19 mouse cellular contexts compared by ENCODE assay signal in the genomic region with DNA sequence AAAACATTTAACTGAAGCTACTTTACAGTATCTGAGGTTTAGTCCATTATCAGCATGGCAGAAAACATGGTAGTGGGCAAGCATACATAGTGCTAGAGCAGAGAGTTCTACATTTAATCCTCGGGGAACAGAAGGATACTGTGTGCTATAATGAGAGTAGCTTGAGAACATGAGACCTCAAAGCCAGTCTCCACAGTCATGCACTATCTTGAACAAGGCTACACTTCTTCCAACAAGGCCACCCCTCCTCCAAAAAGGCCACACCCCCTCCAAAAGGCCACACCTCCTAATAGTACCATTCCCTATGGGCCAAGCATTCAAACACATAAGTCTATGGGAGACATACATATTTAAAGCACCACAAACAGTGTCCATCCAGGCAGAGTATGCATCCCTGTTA.
"Had no signal": no experiment of that assay in that cellular context is flagged by ENCODE, and none has a peak within 500 bp of the region (broad histone marks: within the 10 kb centered on the region; RNA-seq: fewer than 3 reads in every experiment).

No protein-coding gene starts in this region.

- H3K27ac ChIP-seq: liver, embryonic 14.5 days; midbrain, embryonic 10.5 days; midbrain, embryonic 12.5 days; midbrain, embryonic 15.5 days; neural tube, embryonic 13.5 days; neural tube, embryonic 15.5 days had no signal

- H3K36me3 ChIP-seq: midbrain, embryonic 10.5 days; midbrain, embryonic 12.5 days; midbrain, embryonic 15.5 days; neural tube, embryonic 13.5 days; neural tube, embryonic 15.5 days had no signal

- H3K4me3 ChIP-seq: midbrain, embryonic 10.5 days; midbrain, embryonic 12.5 days; midbrain, embryonic 15.5 days; myocyte; neural tube, embryonic 13.5 days; neural tube, embryonic 15.5 days had no signal

- ATAC-seq: midbrain, embryonic 15.5 days had no signal

- DNase-seq: lung, adult 18-20 months; lung, embryonic 14.5 days; lung, postnatal 10 days; lung, postnatal 4 days; retina, postnatal 1 day; right cerebral cortex, adult 18-20 months; right cerebral cortex, postnatal 25 days; right cerebral cortex, postnatal 4 days; spleen, adult 18-20 months; thymus, adult 18-20 months; thymus, postnatal 14 days; thymus, postnatal 36 days had no signal

- H3K4me1 ChIP-seq: midbrain, embryonic 10.5 days; midbrain, embryonic 12.5 days; midbrain, embryonic 15.5 days; neural tube, embryonic 13.5 days; neural tube, embryonic 15.5 days had no signal

- H3K27me3 ChIP-seq: midbrain, embryonic 12.5 days; midbrain, embryonic 15.5 days; neural tube, embryonic 13.5 days; neural tube, embryonic 15.5 days had no signal

- H3K4me2 ChIP-seq: lung, embryonic 14.5 days; midbrain, embryonic 12.5 days; midbrain, embryonic 15.5 days; neural tube, embryonic 13.5 days; neural tube, embryonic 15.5 days had no signal

- H3K9me3 ChIP-seq: midbrain, embryonic 10.5 days; midbrain, embryonic 12.5 days; midbrain, embryonic 15.5 days; neural tube, embryonic 13.5 days; neural tube, embryonic 15.5 days had no signal

- H3K9ac ChIP-seq: liver, embryonic 14.5 days; lung, embryonic 14.5 days; midbrain, embryonic 12.5 days; midbrain, embryonic 15.5 days; neural tube, embryonic 13.5 days; neural tube, embryonic 15.5 days had no signal
